Mouse (Mus musculus): ENCODE results near the gene Heatr9. TPM values are rescaled to one million over a fixed set of nuclear protein-coding genes. Genes with fewer than 3 reads are reported as not detected.

Gene Heatr9
- polyA plus RNA-seq (2014; fragmentation: Illumina TruSeq; extraction: RNeasy Lipid Tissue Mini Kit (QIAGEN cat#74804); ENCODE audit: insufficient read depth, low read depth, low replicate concordance) = 0.12 TPM

GRCm38 (mm10) chr11:83522075-83522474 is at the start of gene Heatr9:
Gene Heatr9 (minus strand): TSS chr11:83522175.

GRCm38 (mm10) chr11:83530360-83530759 is 8.4 kb upstream of the Heatr9 start, which contains the start of gene Ccl5:
Gene Ccl5 (minus strand): TSS chr11:83530518.

GRCm38 (mm10) chr11:83472324-83473234 is 49.4 kb downstream of the Heatr9 start, which contains the start of gene Taf15:
Gene Taf15 (plus strand): TSS chr11:83473086.

GRCm38 (mm10) chr11:83462711-83463244 is 59.2 kb downstream of the Heatr9 start, which contains the start of gene Mmp28:
Gene Mmp28 (minus strand): TSS chr11:83463071.

Other genes starting within 250 kb of the Heatr9 start
- not detected for gene Slfn14, start 235.4 kb downstream of the Heatr9 start, polyA plus RNA-seq (2014; fragmentation: Illumina TruSeq; extraction: RNeasy Lipid Tissue Mini Kit (QIAGEN cat#74804); ENCODE audit: insufficient read depth, low read depth, low replicate concordance)
- gene Ap2b1, start 223.2 kb downstream of the Heatr9 start, polyA plus RNA-seq (2014; fragmentation: Illumina TruSeq; extraction: RNeasy Lipid Tissue Mini Kit (QIAGEN cat#74804); ENCODE audit: insufficient read depth, low read depth, low replicate concordance) = 29.8 TPM
- 6.6 TPM for gene Pex12, start 219.6 kb downstream of the Heatr9 start, polyA plus RNA-seq (2014; fragmentation: Illumina TruSeq; extraction: RNeasy Lipid Tissue Mini Kit (QIAGEN cat#74804); ENCODE audit: insufficient read depth, low read depth, low replicate concordance)
- 0.64 TPM for gene Rasl10b, start 113.0 kb downstream of the Heatr9 start, polyA plus RNA-seq (2014; fragmentation: Illumina TruSeq; extraction: RNeasy Lipid Tissue Mini Kit (QIAGEN cat#74804); ENCODE audit: insufficient read depth, low read depth, low replicate concordance)
- 1.4 TPM for gene Gas2l2, start 92.7 kb downstream of the Heatr9 start, polyA plus RNA-seq (2014; fragmentation: Illumina TruSeq; extraction: RNeasy Lipid Tissue Mini Kit (QIAGEN cat#74804); ENCODE audit: insufficient read depth, low read depth, low replicate concordance)
- 0.50 TPM for gene 1700020L24Rik, start 84.5 kb downstream of the Heatr9 start, polyA plus RNA-seq (2014; fragmentation: Illumina TruSeq; extraction: RNeasy Lipid Tissue Mini Kit (QIAGEN cat#74804); ENCODE audit: insufficient read depth, low read depth, low replicate concordance)
- gene Mmp28, start 59.1 kb downstream of the Heatr9 start, polyA plus RNA-seq (2014; fragmentation: Illumina TruSeq; extraction: RNeasy Lipid Tissue Mini Kit (QIAGEN cat#74804); ENCODE audit: insufficient read depth, low read depth, low replicate concordance) = 7.7 TPM
- 38.2 TPM for gene Taf15, start 49.1 kb downstream of the Heatr9 start, polyA plus RNA-seq (2014; fragmentation: Illumina TruSeq; extraction: RNeasy Lipid Tissue Mini Kit (QIAGEN cat#74804); ENCODE audit: insufficient read depth, low read depth, low replicate concordance)
- 65.3 TPM for gene Ccl5, start 8.3 kb upstream of the Heatr9 start, polyA plus RNA-seq (2014; fragmentation: Illumina TruSeq; extraction: RNeasy Lipid Tissue Mini Kit (QIAGEN cat#74804); ENCODE audit: insufficient read depth, low read depth, low replicate concordance)
- 39.2 TPM for gene Ccl9, start 56.5 kb upstream of the Heatr9 start, polyA plus RNA-seq (2014; fragmentation: Illumina TruSeq; extraction: RNeasy Lipid Tissue Mini Kit (QIAGEN cat#74804); ENCODE audit: insufficient read depth, low read depth, low replicate concordance)
- 252 TPM for gene Ccl6, start 70.9 kb upstream of the Heatr9 start, polyA plus RNA-seq (2014; fragmentation: Illumina TruSeq; extraction: RNeasy Lipid Tissue Mini Kit (QIAGEN cat#74804); ENCODE audit: insufficient read depth, low read depth, low replicate concordance)
- gene Rpl9-ps1, start 123.4 kb upstream of the Heatr9 start, polyA plus RNA-seq (2014; fragmentation: Illumina TruSeq; extraction: RNeasy Lipid Tissue Mini Kit (QIAGEN cat#74804); ENCODE audit: insufficient read depth, low read depth, low replicate concordance) = not detected
- 1.5 TPM for gene Ccl3, start 127.2 kb upstream of the Heatr9 start, polyA plus RNA-seq (2014; fragmentation: Illumina TruSeq; extraction: RNeasy Lipid Tissue Mini Kit (QIAGEN cat#74804); ENCODE audit: insufficient read depth, low read depth, low replicate concordance)
- gene Ccl4, start 140.4 kb upstream of the Heatr9 start, polyA plus RNA-seq (2014; fragmentation: Illumina TruSeq; extraction: RNeasy Lipid Tissue Mini Kit (QIAGEN cat#74804); ENCODE audit: insufficient read depth, low read depth, low replicate concordance) = 2.4 TPM
- gene Wfdc17, start 181.8 kb upstream of the Heatr9 start, polyA plus RNA-seq (2014; fragmentation: Illumina TruSeq; extraction: RNeasy Lipid Tissue Mini Kit (QIAGEN cat#74804); ENCODE audit: insufficient read depth, low read depth, low replicate concordance) = 59.1 TPM
- not detected for gene Wfdc18, start 186.8 kb upstream of the Heatr9 start, polyA plus RNA-seq (2014; fragmentation: Illumina TruSeq; extraction: RNeasy Lipid Tissue Mini Kit (QIAGEN cat#74804); ENCODE audit: insufficient read depth, low read depth, low replicate concordance)
- gene Wfdc21, start 224.8 kb upstream of the Heatr9 start, polyA plus RNA-seq (2014; fragmentation: Illumina TruSeq; extraction: RNeasy Lipid Tissue Mini Kit (QIAGEN cat#74804); ENCODE audit: insufficient read depth, low read depth, low replicate concordance) = 30.3 TPM
- gene Heatr6, start 231.5 kb upstream of the Heatr9 start, polyA plus RNA-seq (2014; fragmentation: Illumina TruSeq; extraction: RNeasy Lipid Tissue Mini Kit (QIAGEN cat#74804); ENCODE audit: insufficient read depth, low read depth, low replicate concordance) = 3.7 TPM

Data from lung, adult 10 weeks (tissue).